Mouse (Mus musculus): ENCODE measurements around the gene Vwa2.

GRCm38 (mm10) chr19:56914658-56915057, 40.6 kb downstream of the Vwa2 start:
- no peak for TF ChIP-seq CTCF (IDR thresholded peaks at IDR 0.05 in 2 of 3, conservative IDR thresholded peaks at IDR 0.05 in 1 of 3; ENCODE audit: control insufficient read depth in 1 of 3, insufficient read depth in 1 of 3, low read depth in 2 of 3, low read length in 3 of 3, poor library complexity in 1 of 3, severe bottlenecking in 1 of 3)
- TF ChIP-seq MEF2A (IDR thresholded peaks at IDR 0.05; ENCODE audit: extremely low read depth, insufficient replicate concordance, low read depth, low read length, poor library complexity, severe bottlenecking), result no peak
- no peak for TF ChIP-seq USF1 (IDR thresholded peaks at IDR 0.05; ENCODE audit: low read depth, low read length)
- no peak for TF ChIP-seq KAT2A (conservative IDR thresholded peaks at IDR 0.05; ENCODE audit: low read depth, low read length)
- no peak for TF ChIP-seq E2F4 (IDR thresholded peaks at IDR 0.05; ENCODE audit: borderline replicate concordance, low read depth, low read length)
- TF ChIP-seq POLR2A (IDR thresholded peaks at IDR 0.05; ENCODE audit: control insufficient read depth in 1 of 2, insufficient read depth in 1 of 2, low read depth in 1 of 2, low read length in 2 of 2, poor library complexity in 1 of 2), result no peak
- TF ChIP-seq ZKSCAN1 (IDR thresholded peaks at IDR 0.05; ENCODE audit: low read depth, low read length), result no peak
- no peak for TF ChIP-seq ZC3H11A (IDR thresholded peaks at IDR 0.05; ENCODE audit: low read depth, low read length)
- TF ChIP-seq NELFE (IDR thresholded peaks at IDR 0.05; ENCODE audit: low read depth, low read length), result no peak
- TF ChIP-seq ELF1 (IDR thresholded peaks at IDR 0.05; ENCODE audit: low read depth, low read length), result no peak
- no peak for TF ChIP-seq ZNF384 (IDR thresholded peaks at IDR 0.05; ENCODE audit: low read depth, low read length)
- TF ChIP-seq GATA1 (IDR thresholded peaks at IDR 0.05; ENCODE audit: low read depth, low read length), result no peak
- no peak for TF ChIP-seq GABPA (IDR thresholded peaks at IDR 0.05; ENCODE audit: low read depth, low read length)

Data from MEL (cell line).